Mouse (Mus musculus): ENCODE data around the gene Ccr9.

Gene Ccr9

GRCm38 (mm10) chr9:123802421-123802820, 124.2 kb downstream of the Ccr9 start:
- DNase-seq (ENCODE audit: low spot score in 2 of 2), result no peak

- no peak for DNase-seq (ENCODE audit: low spot score in 2 of 2)
These were observed 124.7 kb downstream of the Ccr9 start for GRCm38 (mm10) chr9:123802896-123803295.

- DNase-seq (ENCODE audit: low spot score in 2 of 2), result no peak
These were observed 127.0 kb downstream of the Ccr9 start for GRCm38 (mm10) chr9:123805241-123805640.

GRCm38 (mm10) chr9:123806267-123806666, 128.0 kb downstream of the Ccr9 start, which contains the start of gene Cxcr6:
Gene Cxcr6, plus strand, starts transcription at chr9:123806475.
- no peak for DNase-seq (ENCODE audit: low spot score in 2 of 2)

GRCm38 (mm10) chr9:123808583-123808982, 130.3 kb downstream of the Ccr9 start:
- DNase-seq (ENCODE audit: low spot score in 2 of 2), result no peak

- DNase-seq (ENCODE audit: low spot score in 2 of 2), result no peak
These were observed 133.6 kb downstream of the Ccr9 start for GRCm38 (mm10) chr9:123811831-123812230.

GRCm38 (mm10) chr9:123814326-123814725, 136.1 kb downstream of the Ccr9 start:
- DNase-seq (ENCODE audit: low spot score in 2 of 2), result no peak

GRCm38 (mm10) chr9:123814821-123815220, 136.6 kb downstream of the Ccr9 start:
- DNase-seq (ENCODE audit: low spot score in 2 of 2), result no peak

- DNase-seq (ENCODE audit: low spot score in 2 of 2), result no peak
These were observed 137.2 kb downstream of the Ccr9 start for GRCm38 (mm10) chr9:123815444-123815843.

- DNase-seq (ENCODE audit: low spot score in 2 of 2), result no peak
These were observed 137.8 kb downstream of the Ccr9 start for GRCm38 (mm10) chr9:123815996-123816395.

- no peak for DNase-seq (ENCODE audit: low spot score in 2 of 2)
These were observed 140.4 kb downstream of the Ccr9 start for GRCm38 (mm10) chr9:123818601-123819000.

GRCm38 (mm10) chr9:123826631-123827030, 148.4 kb downstream of the Ccr9 start:
- DNase-seq (ENCODE audit: low spot score in 2 of 2), result no peak

- DNase-seq (ENCODE audit: low spot score in 2 of 2), result no peak
These were observed 150.7 kb downstream of the Ccr9 start for GRCm38 (mm10) chr9:123828916-123829315.

All from frontal cortex, postnatal 36 days (tissue).